Mouse (Mus musculus): ENCODE measurements around the gene Gm44502.
"Not testable (repeated sequence)": the region's sequence is repeated elsewhere in the genome, so short reads cannot be mapped to it uniquely, and the experiment has no call there.

Gm44502 gene

GRCm38 (mm10) chr15:89453865-89454478, 24.5 kb upstream of the Gm44502 start, which contains the start of gene Mapk8ip2:
TSS of gene Mapk8ip2 (plus strand) at chr15:89453913.
- DNase-seq (ENCODE audit: low spot score) = no peak

GRCm38 (mm10) chr15:89452906-89453864, 23.7 kb upstream of the Gm44502 start:
- DNase-seq (ENCODE audit: low spot score) = no peak

GRCm38 (mm10) chr15:89442486-89443070, 13.1 kb upstream of the Gm44502 start:
- no peak for DNase-seq (ENCODE audit: low spot score)

- DNase-seq (ENCODE audit: low spot score) = no peak
Measured at GRCm38 (mm10) chr15:89435878-89436277, 6.4 kb upstream of the Gm44502 start.

GRCm38 (mm10) chr15:89434136-89434535, 4.6 kb upstream of the Gm44502 start:
- no peak for DNase-seq (ENCODE audit: low spot score)

GRCm38 (mm10) chr15:89432946-89433345, 3.5 kb upstream of the Gm44502 start:
- DNase-seq (ENCODE audit: low spot score) = no peak

- no peak for DNase-seq (ENCODE audit: low spot score)
Measured at GRCm38 (mm10) chr15:89431806-89432205, 2.3 kb upstream of the Gm44502 start.

GRCm38 (mm10) chr15:89431271-89431670, 1.8 kb upstream of the Gm44502 start:
- DNase-seq (ENCODE audit: low spot score) = no peak

- DNase-seq (ENCODE audit: low spot score) = not testable (repeated sequence)
Measured at GRCm38 (mm10) chr15:89430771-89431170, 1.3 kb upstream of the Gm44502 start.

- no peak for DNase-seq (ENCODE audit: low spot score)
Measured at GRCm38 (mm10) chr15:89430341-89430740, 845 bp upstream of the Gm44502 start.

- no peak for DNase-seq (ENCODE audit: low spot score)
Measured at GRCm38 (mm10) chr15:89428821-89429351, 610 bp downstream of the Gm44502 start.

- no peak for DNase-seq (ENCODE audit: low spot score)
Measured at GRCm38 (mm10) chr15:89428136-89428790, 1.2 kb downstream of the Gm44502 start.

- no peak for DNase-seq (ENCODE audit: low spot score)
Measured at GRCm38 (mm10) chr15:89426716-89427115, 2.8 kb downstream of the Gm44502 start.

- DNase-seq (ENCODE audit: low spot score) = no peak
Measured at GRCm38 (mm10) chr15:89425711-89426121, 3.8 kb downstream of the Gm44502 start, which contains the start of gene Cpt1b. TSS of gene Cpt1b (minus strand) at chr15:89425863.

GRCm38 (mm10) chr15:89424621-89425020, 4.9 kb downstream of the Gm44502 start:
- no peak for DNase-seq (ENCODE audit: low spot score)

GRCm38 (mm10) chr15:89421938-89422337, 7.6 kb downstream of the Gm44502 start:
- DNase-seq (ENCODE audit: low spot score) = no peak

- no peak for DNase-seq (ENCODE audit: low spot score)
Measured at GRCm38 (mm10) chr15:89415282-89415681, 14.2 kb downstream of the Gm44502 start.

- DNase-seq (ENCODE audit: low spot score) = no peak
Measured at GRCm38 (mm10) chr15:89410118-89410517, 19.4 kb downstream of the Gm44502 start, which contains the start of gene Syce3. TSS of gene Syce3 (minus strand) at chr15:89410503.

GRCm38 (mm10) chr15:89406691-89407090, 22.8 kb downstream of the Gm44502 start:
- DNase-seq (ENCODE audit: low spot score) = no peak

GRCm38 (mm10) chr15:89404831-89405623, 24.5 kb downstream of the Gm44502 start:
- DNase-seq (ENCODE audit: low spot score) = no peak

GRCm38 (mm10) chr15:89402471-89402870, 27.0 kb downstream of the Gm44502 start:
- DNase-seq (ENCODE audit: low spot score) = no peak
